Mouse (Mus musculus) spleen, embryonic (tissue): Measurements from ENCODE around the gene Mrc2.

ENCODE experiments used
- CTCF ChIA-PET: fragments of 350-600 bp; sonication (Branson Sonifier 250); formaldehyde crosslinking; loops from one replicate; lab custom pipeline; 2022; lab: Charles Lee

Mrc2 gene

GRCm38 (mm10) chr11:105292124-105293071 lies at the start of gene Mrc2:
Gene Mrc2 (plus strand): TSS chr11:105292643.
- CTCF ChIA-PET: no interaction called here

- CTCF ChIA-PET: no interaction called here
Measured at GRCm38 (mm10) chr11:105246369-105246768, 46.1 kb upstream of the Mrc2 start.

GRCm38 (mm10) chr11:105246785-105247184 lies 45.7 kb upstream of the Mrc2 start:
- CTCF ChIA-PET: no interaction called here

- CTCF ChIA-PET: no interaction called here
Measured at GRCm38 (mm10) chr11:105247321-105247720, 45.1 kb upstream of the Mrc2 start.

GRCm38 (mm10) chr11:105259733-105260132 lies 32.7 kb upstream of the Mrc2 start:
- CTCF ChIA-PET: no interaction called here

GRCm38 (mm10) chr11:105261116-105261515 lies 31.3 kb upstream of the Mrc2 start:
- CTCF ChIA-PET: no interaction called here

GRCm38 (mm10) chr11:105261601-105262351 lies 30.7 kb upstream of the Mrc2 start:
- CTCF ChIA-PET: no interaction called here

GRCm38 (mm10) chr11:105264506-105264905 lies 27.9 kb upstream of the Mrc2 start:
- CTCF ChIA-PET: no interaction called here

- CTCF ChIA-PET: no interaction called here
Measured at GRCm38 (mm10) chr11:105264988-105265387, 27.5 kb upstream of the Mrc2 start.

- CTCF ChIA-PET: interaction anchor here (0.6 kb wide), 1 partner anchor 8 kb away, joined by 4 read pairs; no protein-coding TSS in a partner anchor
Measured at GRCm38 (mm10) chr11:105270155-105270554, 22.3 kb upstream of the Mrc2 start.

GRCm38 (mm10) chr11:105280456-105280855 lies 12.0 kb upstream of the Mrc2 start:
- CTCF ChIA-PET: no interaction called here

- CTCF ChIA-PET: no interaction called here
Measured at GRCm38 (mm10) chr11:105281291-105281690, 11.2 kb upstream of the Mrc2 start.

GRCm38 (mm10) chr11:105281763-105282459 lies 10.5 kb upstream of the Mrc2 start:
- CTCF ChIA-PET: interaction anchor here (0.6 kb wide), 1 partner anchor 9 kb away, joined by 4 read pairs; no protein-coding TSS in a partner anchor

- CTCF ChIA-PET: no interaction called here
Measured at GRCm38 (mm10) chr11:105282460-105282859, 10.0 kb upstream of the Mrc2 start.

GRCm38 (mm10) chr11:105283016-105283415 lies 9.4 kb upstream of the Mrc2 start:
- CTCF ChIA-PET: no interaction called here

GRCm38 (mm10) chr11:105285720-105286119 lies 6.7 kb upstream of the Mrc2 start:
- CTCF ChIA-PET: no interaction called here

GRCm38 (mm10) chr11:105289403-105289802 lies 3.0 kb upstream of the Mrc2 start:
- CTCF ChIA-PET: no interaction called here

- CTCF ChIA-PET: interaction anchor here (0.7 kb wide), 1 partner anchor 122 kb away, joined by 26 read pairs; no protein-coding TSS in a partner anchor
Measured at GRCm38 (mm10) chr11:105291681-105292123, 741 bp upstream of the Mrc2 start.

GRCm38 (mm10) chr11:105293101-105293581 lies 698 bp downstream of the Mrc2 start:
- CTCF ChIA-PET: no interaction called here

- CTCF ChIA-PET: no interaction called here
Measured at GRCm38 (mm10) chr11:105293901-105294494, 1.6 kb downstream of the Mrc2 start.

GRCm38 (mm10) chr11:105296084-105296483 lies 3.6 kb downstream of the Mrc2 start:
- CTCF ChIA-PET: no interaction called here
